Mouse (Mus musculus) kidney, adult 11 months (tissue): ENCODE measurements at regions not wholly inside any gene's neighbourhood (a gene's known extent, or its start where the extent isn't known, plus 50 kb on each side); places are given as distances from the start of the nearest gene placed in this dataset.
"Not testable (repeated sequence)": the region's sequence is repeated elsewhere in the genome, so short reads cannot be mapped to it uniquely, and the experiment has no call there.

Source experiments
- DNase-seq: peaks from one replicate; pipeline ENCODE4 v3.0.0; 2022

DNA sequence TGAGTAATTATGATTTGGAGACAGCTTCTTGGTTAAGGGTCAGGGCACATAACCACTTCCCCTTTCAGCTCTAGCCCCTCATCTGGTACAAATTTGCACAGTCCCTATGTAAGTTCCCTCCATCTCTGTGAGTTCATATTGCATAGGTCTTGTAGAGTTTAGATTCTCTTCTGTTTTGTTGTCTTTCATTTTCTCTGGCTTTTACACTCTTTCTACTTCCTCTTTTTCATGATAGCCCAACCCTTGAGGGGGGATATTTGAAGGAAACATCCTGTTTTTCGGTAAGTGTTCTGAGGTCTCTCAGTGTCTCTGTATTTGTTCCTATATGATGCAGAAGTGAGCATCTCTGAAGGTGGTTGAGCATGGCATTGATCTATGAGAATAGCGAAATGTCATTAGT is 515.7 kb upstream of the Stxbp6 start:
- DNase-seq, result no peak

- DNase-seq, result no peak
Measured at GRCm38 (mm10) chr12:45585763-45586162, 511.3 kb upstream of the Stxbp6 start.

DNA sequence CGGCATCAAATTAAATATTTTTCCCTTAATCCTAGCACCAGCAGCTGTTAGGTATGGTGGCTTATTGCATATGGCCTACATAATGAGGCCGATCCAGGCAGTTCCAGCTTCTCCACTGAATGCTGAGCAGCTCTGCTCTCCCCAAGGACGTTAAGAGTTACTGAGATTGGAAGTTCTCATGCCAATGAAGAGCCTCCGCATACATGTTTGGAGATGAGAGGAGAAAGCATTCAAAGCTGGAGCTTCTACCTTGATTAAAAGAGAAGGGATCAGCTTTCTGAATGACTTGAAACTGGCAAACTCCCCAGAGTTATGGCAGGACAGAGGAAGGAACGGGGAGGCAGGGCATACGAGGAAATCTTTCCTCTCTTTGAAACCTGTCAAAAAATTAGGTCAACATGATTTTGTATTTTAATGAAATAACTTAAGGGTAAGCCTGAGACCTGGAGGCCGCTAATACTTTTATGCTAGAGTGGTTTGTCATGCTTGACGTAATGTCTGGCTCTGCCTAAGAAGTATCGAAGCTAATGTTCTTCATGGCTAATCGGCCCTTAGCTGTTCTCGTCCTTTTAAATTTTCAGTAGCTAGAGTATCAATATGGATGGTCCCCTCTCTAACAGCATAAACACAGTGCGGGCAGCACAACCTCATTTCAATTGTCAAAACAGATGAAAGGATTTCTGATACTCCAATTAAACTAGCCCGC is 489.0 kb upstream of the Stxbp6 start:
- no peak for DNase-seq

DNA sequence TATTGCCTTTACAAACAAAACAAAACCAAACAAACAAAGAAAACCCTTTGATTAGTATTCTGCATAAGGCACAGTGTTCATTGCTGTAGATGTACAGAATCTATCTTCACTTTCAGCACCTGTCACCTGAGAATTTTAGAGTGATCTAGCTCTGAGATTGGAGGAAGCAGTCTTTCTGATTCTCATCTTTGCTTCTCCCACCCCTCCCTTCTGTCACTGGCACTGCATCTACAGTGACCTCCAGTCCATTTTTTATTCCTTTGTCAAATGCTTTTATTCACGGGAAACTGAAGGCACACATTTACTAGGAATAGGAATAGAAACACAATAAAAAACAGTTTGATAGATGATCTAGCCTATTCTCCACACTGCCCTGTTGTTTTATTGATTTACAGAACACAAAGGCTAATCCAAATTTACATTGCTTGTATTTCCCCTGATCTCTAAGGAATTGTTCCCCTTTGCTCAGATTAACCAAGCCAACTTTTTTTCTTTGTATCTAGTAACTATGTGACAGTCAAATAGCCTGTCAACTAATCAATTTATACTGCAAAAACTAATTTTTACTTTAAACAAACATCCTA is 488.2 kb upstream of the Stxbp6 start:
- no peak for DNase-seq

- no peak for DNase-seq
Measured at GRCm38 (mm10) chr12:45561889-45562288, 487.4 kb upstream of the Stxbp6 start.

DNA sequence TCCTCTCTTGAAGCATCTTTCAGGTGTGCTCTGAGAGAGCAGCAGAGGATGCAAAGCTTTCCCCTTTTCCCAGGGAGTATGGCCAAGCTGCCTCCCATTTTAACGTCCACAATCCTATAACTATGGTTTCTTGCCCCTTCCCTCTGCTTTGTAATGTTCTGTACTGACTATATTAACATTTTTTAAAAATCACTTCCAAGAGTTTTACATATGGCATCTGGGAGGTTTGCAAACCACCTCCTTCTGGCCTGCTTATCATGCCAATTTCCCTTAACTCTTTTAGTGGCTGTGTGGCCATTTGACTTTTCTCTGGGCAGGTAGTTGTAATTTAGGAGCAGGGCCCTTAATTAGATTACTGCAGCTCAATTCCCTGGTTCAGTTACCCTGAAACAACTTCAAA is 486.9 kb upstream of the Stxbp6 start:
- DNase-seq, result no peak

- not testable (repeated sequence) for DNase-seq
Measured at GRCm38 (mm10) chr12:45549906-45550305, 475.4 kb upstream of the Stxbp6 start.

GRCm38 (mm10) chr12:45519554-45519953 is 445.0 kb upstream of the Stxbp6 start:
- DNase-seq, result no peak

DNA sequence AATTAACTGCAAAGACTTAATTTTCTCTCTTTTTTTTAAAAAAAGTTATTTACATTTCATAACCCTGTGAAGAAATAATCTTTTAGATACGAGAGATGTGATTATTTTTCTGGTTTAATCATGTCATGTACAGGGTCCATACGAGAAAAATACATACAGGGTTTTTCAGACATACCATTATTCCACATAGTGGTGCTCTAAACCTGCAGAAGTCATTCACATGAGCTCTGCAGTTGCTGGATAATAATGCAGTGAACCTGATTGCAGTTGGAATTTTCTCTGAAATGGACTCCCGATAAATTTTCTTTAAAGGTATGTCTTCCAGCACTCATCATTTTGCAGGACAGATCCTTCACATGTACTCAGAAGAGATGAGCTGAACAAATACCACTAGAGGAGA is 439.9 kb upstream of the Stxbp6 start:
- DNase-seq, result no peak

DNA sequence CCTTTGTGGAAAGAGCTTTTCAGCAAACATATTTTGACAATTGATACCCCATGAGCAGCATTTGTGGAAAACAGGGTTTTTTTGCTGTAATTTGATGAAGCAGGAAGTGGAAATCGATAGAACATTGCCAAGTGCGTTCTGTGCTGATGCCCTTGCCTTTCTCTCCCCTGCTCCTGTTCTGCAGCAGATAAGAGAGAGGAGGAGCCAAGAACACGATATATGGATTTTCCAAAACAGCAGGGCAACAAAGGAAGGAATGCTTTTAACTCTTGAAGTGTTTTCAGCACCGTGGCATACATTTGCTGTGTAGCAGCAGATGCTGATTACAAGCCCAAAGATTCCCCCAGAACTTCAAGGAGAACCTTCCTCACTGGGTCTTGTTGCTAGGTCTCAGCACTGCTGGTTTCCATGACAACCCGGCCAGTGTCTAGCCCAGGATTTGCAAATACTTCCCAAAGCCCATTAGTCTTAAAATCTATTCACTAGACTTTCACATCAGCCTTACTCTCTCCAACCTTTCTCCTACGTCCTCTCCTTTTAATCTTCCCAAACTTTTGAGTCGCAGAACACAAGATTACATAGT is 433.0 kb upstream of the Stxbp6 start:
- DNase-seq, result no peak

GRCm38 (mm10) chr12:45499834-45500233 is 425.3 kb upstream of the Stxbp6 start:
- no peak for DNase-seq

DNA sequence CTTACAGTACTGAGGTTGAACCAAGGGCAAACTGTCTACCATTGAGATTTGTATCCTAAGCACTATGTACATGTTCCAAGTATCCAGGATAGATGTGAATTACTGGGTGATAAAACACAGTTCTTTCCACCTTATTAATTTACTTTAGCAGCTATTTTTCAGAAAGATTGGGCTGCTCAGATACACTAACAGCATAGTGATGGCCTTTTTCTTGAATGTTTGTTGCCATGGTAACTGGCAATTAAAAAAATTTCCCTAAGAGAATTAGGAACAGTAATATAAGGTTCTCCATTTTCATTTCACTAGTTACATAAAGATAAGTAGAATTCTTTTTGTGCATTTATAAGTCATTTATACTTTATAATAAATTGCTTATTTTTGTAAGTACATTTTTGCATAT is 423.7 kb upstream of the Stxbp6 start:
- DNase-seq, result no peak

DNA sequence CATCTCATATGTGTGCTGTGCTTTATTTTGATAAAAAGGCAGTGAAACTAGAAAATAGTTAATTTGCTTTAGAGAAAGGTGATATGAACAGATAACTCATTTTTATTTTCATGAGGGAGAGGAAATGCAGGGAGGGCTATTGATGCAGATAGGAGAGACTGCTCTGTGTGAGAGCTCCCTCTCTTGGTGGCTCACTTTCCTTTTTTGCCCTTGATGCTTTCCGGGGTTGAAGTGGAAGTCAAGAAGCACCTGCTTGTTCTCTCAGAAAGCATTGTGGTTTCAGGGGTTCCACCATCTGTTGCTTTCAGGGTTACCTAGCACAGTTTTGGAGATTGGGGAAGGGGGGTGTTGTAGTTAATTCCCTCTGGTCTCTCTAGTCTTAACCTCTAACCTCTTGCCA is 414.5 kb upstream of the Stxbp6 start:
- no peak for DNase-seq

DNA sequence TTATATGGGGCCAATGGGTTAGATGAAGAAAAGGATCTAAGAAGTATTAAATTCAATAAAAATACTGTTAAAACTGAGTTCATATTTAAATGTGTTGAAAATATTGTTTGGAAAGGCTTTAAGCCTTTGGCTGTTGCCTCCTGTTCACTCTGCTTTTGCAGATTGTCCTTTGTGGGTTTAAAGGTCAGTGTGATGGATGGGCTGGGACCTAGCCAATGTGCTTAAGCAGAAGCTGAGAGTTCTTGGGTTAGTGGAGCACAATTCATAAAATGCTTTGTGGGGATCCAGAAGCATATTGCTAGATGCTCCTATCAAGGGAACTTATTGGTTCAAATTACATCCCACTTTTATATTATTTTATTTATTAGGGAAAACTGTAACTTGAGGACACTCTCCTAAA is 402.4 kb upstream of the Stxbp6 start:
- no peak for DNase-seq

- no peak for DNase-seq
Measured at GRCm38 (mm10) chr12:45468093-45468492, 393.6 kb upstream of the Stxbp6 start.

- DNase-seq, result no peak
Measured at GRCm38 (mm10) chr12:45467058-45467457, 392.5 kb upstream of the Stxbp6 start.

DNA sequence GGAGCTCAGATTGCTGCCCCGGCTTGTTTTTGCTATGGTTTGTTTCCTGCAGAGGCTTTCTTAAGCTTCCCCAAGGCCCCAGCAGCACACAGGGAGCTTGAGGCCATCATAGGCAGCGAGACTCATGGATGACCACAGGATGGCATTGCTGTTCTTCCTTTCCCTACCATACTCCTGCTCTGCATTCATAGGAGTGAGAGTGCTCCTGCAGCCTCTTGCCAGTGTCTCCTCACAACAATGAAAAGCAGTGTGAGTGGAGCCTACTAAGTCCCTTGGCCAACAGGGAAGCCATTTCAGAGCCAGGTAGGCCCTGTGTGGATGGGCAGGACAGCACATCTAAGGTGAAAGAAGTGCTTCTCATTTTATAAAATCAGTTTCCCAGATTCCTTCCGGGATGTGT is 391.6 kb upstream of the Stxbp6 start:
- no peak for DNase-seq

DNA sequence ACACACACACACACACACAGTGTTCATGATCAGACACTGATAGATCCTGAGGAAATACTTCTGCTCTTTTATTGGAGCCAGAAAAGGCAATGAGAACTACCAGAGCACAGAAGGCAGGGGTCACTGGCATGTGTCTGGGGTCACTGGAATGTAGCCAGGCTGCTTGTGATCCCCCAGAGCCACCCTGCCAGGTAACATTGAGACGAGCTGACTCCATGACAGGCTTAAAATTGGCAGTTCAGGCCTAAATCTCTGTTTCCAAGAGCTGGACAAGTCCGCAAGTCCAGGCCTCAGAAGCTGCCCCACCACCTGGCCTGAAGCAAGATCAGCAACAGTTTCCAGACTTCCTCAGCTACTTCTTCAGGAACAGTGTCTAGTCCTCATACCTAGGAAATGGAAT is 390.4 kb upstream of the Stxbp6 start:
- no peak for DNase-seq

- DNase-seq, result peak; percentile 68
Measured at GRCm38 (mm10) chr12:45458746-45459145, 384.2 kb upstream of the Stxbp6 start.

DNA sequence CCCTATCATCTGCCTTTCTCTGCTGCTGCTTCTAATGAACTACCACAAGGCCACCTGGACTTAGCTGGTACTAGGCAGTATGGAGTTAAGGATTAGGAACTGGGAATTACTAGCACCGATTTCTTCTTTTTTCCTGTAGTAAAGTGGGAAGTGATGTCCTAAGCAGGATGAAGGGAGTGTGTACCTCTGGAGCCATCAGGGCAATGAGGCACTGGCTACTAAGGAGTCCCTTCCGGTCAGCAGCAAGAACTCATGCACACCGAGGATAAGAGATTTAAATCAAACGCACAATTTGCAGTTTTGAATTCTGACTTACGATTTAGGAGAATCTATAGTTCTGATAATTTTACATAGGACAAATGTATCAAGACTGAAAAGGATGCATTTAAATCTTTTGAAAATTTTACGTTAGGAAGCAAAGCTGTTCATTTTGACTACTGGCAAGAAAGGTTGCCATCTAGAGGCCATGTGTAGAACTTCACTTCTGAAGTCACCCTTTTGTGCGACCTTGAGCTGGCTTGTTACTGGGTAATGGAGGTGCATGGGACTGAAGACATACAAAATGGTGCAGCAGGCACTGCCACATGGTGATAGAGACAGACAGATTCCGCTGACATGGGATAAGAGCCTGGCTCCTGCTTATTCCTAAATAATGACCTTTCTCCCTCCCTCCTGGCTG is 369.1 kb upstream of the Stxbp6 start:
- DNase-seq, result peak; percentile 15

GRCm38 (mm10) chr12:45442474-45442873 is 368.0 kb upstream of the Stxbp6 start:
- no peak for DNase-seq

DNA sequence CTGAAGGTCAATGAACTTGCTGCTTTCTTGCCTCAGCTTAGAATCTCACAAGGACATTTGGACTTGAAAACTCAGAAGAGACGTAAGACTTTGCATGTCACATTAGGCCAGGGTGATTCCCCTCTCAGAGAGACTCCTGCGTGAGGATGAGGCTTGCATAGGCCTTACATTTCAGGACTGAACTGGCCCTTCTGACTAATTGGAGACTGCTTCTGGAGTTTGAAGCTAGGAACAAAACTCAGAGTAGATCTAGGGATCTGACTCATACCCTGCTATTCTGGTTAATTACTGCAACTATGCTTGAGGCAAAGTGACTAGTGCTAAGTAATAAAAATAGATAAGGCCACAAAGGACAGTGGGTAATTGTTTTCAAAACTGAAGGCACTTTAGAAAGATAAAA is 365.2 kb upstream of the Stxbp6 start:
- DNase-seq, result no peak

DNA sequence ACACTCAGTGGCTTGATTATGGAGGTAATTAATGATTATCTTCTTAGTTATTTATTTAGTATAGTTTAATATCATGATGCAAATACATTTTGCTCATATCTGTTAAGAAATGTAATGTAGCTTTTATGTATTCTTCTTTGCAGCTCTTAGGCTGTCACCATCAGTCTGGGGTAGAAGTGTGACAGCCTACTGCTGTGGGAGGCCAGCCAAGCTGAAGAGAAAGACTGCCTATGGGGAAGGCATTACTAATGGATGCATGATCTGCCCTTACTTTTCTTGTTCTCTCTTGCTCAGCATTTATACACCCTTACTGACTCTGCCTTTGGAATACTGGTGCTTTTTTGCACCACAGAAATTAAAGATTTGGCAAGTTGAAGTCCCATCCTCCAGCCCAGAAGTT is 362.8 kb upstream of the Stxbp6 start:
- no peak for DNase-seq

GRCm38 (mm10) chr12:45399436-45399835 is 324.9 kb upstream of the Stxbp6 start:
- no peak for DNase-seq
